Mouse (Mus musculus): Measurements from ENCODE around the gene Glis3.

GRCm38 (mm10) chr19:28561697-28562002 is 118.2 kb downstream of the Glis3 start:
- TF ChIP-seq POLR2A (IDR thresholded peaks at IDR 0.05; ENCODE audit: control insufficient read depth, low read depth, low read length) (no peak), CTCF (IDR thresholded peaks at IDR 0.05; ENCODE audit: control insufficient read depth, insufficient read depth, insufficient replicate concordance, low read depth, low read length) (no peak)
